Mouse (Mus musculus) hindbrain, embryonic 10.5 days (tissue): ENCODE measurements around the gene Ctu1. TPM values are rescaled to one million over a fixed set of nuclear protein-coding genes. Genes with fewer than 3 reads are reported as not detected.

Source experiments
- DNase-seq: peaks from one replicate; pipeline ENCODE4 v3.0.0-alpha.2; 2017; ENCODE audit warnings: low spot score
- H3K27ac ChIP-seq: fragments of 300-500 bp; sonication (generic); 2 replicates; pipeline ENCODE4 v1.5.1; 2016; ENCODE audit warnings: mild to moderate bottlenecking, moderate library complexity
- H3K27me3 ChIP-seq: fragments of 300-500 bp; sonication (generic); 2 replicates; pipeline ENCODE4 v1.6.1; 2016; ENCODE audit warnings: mild to moderate bottlenecking; ENCODE audit not compliant: poor library complexity, insufficient read depth, severe bottlenecking
- H3K36me3 ChIP-seq: fragments of 300-500 bp; sonication (generic); 2 replicates; pipeline ENCODE4 v1.6.1; 2016; ENCODE audit warnings: mild to moderate bottlenecking, moderate library complexity
- H3K4me1 ChIP-seq: fragments of 300-500 bp; sonication (generic); replicated peaks from 2 replicates; pipeline ENCODE4 v1.6.1; 2016; ENCODE audit warnings: mild to moderate bottlenecking
- H3K4me3 ChIP-seq: fragments of 300-500 bp; sonication (generic); 2 replicates; pipeline ENCODE4 v1.5.1; 2016; ENCODE audit warnings: mild to moderate bottlenecking, moderate library complexity
- H3K9me3 ChIP-seq: fragments of 300-500 bp; sonication (generic); 2 replicates; pipeline ENCODE4 v1.6.1; 2016; ENCODE audit warnings: mild to moderate bottlenecking, moderate library complexity
- WGBS: fragments of 180-500 bp; shearing (Covaris S2); methylation state at CpG from one replicate; pipeline ENCODE4 v1.1.7; 2016; 5-methylcytosine and 5-hydroxymethylcytosine counted together
- polyA plus RNA-seq: library from polyadenylated mRNA; unstranded; fragments of >200 nt; fragmentation: Nextera tagmentation; extraction: Ambion mirVana; gene quantifications from 2 replicates; pipeline ENCODE4 v1.2.1, GENCODE M21; 2016

Gene Ctu1
- polyA plus RNA-seq, 1 experiment from 2014 or later = 17.5 TPM

GRCm38 (mm10) chr7:43710031-43710430 lies 38.2 kb downstream of the Ctu1 start:
- Histone ChIP-seq H3K4me3 (no peak overlapping the region), H3K36me3 (no peaks in the 10 kb centered on the region), H3K27me3 (peaks cover 9% of the 10 kb centered on the region; the same call in 1 of the 2 replicates), H3K4me1 (peaks cover 14% of the 10 kb centered on the region), H3K27ac (no peak overlapping the region), H3K9me3 (no peaks in the 10 kb centered on the region)
- WGBS = 93% methylated on average over 3 of the region's 3 CpGs
- DNase-seq = no peak

- 71% methylated on average over 4 of the region's 4 CpGs for WGBS
- Histone ChIP-seq H3K4me3 (peak within 1 kb of the TSS; percentile 34), H3K27ac (no peak within 1 kb of the TSS), H3K4me1 (peaks cover 14% of the 10 kb centered on the region), H3K36me3 (no peaks in the 10 kb centered on the region), H3K27me3 (peaks cover 9% of the 10 kb centered on the region; the same call in 1 of the 2 replicates), H3K9me3 (no peaks in the 10 kb centered on the region)
- no peak for DNase-seq
Measured at GRCm38 (mm10) chr7:43712267-43712666, 40.5 kb downstream of the Ctu1 start, which contains the start of gene Klk13. Klk13 (plus strand) TSS chr7:43712567.

DNA sequence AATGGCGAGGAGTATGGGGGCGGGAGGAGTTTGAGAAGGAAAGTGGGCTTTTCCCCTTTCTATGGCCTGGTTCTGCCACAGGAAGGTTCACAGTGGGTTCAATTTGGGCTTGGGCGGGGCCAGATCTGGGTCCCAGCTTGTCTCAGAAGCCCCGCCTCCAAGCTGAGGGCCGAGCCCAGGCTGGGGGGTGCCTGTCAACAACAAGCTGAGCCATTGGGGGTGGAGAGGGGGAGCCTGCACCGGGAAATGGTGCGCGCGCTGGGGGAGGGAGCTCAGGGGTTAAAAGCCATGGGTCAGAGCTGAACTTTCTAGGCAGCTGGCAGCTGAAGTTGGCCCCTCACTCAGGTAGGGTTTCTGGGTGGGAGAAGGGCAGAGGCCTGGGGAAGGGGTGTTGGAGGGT lies 41.1 kb downstream of the Ctu1 start:
- H3K4me1 ChIP-seq = peaks cover 14% of the 10 kb centered on the region
- H3K27me3 ChIP-seq = peaks cover 9% of the 10 kb centered on the region; the same call in 1 of the 2 replicates
- peak overlapping the region; percentile 34 for H3K4me3 ChIP-seq
- H3K36me3 ChIP-seq = no peaks in the 10 kb centered on the region
- DNase-seq = peak; percentile 8
- no peaks in the 10 kb centered on the region for H3K9me3 ChIP-seq
- 7% methylated on average over 9 of the region's 9 CpGs for WGBS
- H3K27ac ChIP-seq = no peak overlapping the region

GRCm38 (mm10) chr7:43713741-43714351 lies 42.0 kb downstream of the Ctu1 start:
- Histone ChIP-seq H3K4me1 (peaks cover 14% of the 10 kb centered on the region), H3K4me3 (peak overlapping the region; percentile 34), H3K36me3 (no peaks in the 10 kb centered on the region), H3K27me3 (peaks cover 9% of the 10 kb centered on the region; the same call in 1 of the 2 replicates), H3K9me3 (no peaks in the 10 kb centered on the region), H3K27ac (no peak overlapping the region)
- peak; percentile 7 for DNase-seq
- WGBS = 9% methylated on average over 19 of the region's 19 CpGs

Other genes with a start within 250 kb of the Ctu1 start
- gene Lim2, start 244.3 kb upstream of the Ctu1 start, polyA plus RNA-seq = not detected in 2 replicates
- gene Nkg7, start 234.9 kb upstream of the Ctu1 start, polyA plus RNA-seq = not detected in 2 replicates
- gene Cldnd2, start 231.2 kb upstream of the Ctu1 start, polyA plus RNA-seq = not detected in 2 replicates
- gene Etfb, start 227.9 kb upstream of the Ctu1 start, polyA plus RNA-seq = 226 and 249 TPM in 2 replicates
- gene Gm45233, start 227.9 kb upstream of the Ctu1 start, polyA plus RNA-seq = 0.47 and 0.51 TPM in 2 replicates
- 1.5 and 3.8 TPM in 2 replicates for gene Vsig10l, start 208.9 kb upstream of the Ctu1 start, polyA plus RNA-seq
- gene Iglon5, start 181.9 kb upstream of the Ctu1 start, polyA plus RNA-seq = 0.80 and 2.2 TPM in 2 replicates
- not detected in 2 replicates for gene 4931406B18Rik, start 166.1 kb upstream of the Ctu1 start, polyA plus RNA-seq
- gene Cd33, start 127.6 kb upstream of the Ctu1 start, polyA plus RNA-seq = 0.61 and 1.2 TPM in 2 replicates
- gene Zfp658, start 109.8 kb upstream of the Ctu1 start, polyA plus RNA-seq = 5.4 and 6.1 TPM in 2 replicates
- gene Zfp719, start 92.4 kb upstream of the Ctu1 start, polyA plus RNA-seq = 12.7 and 15.7 TPM in 2 replicates
- 0.76 and 1.1 TPM in 2 replicates for gene Zfp819, start 64.8 kb upstream of the Ctu1 start, polyA plus RNA-seq
- gene Ceacam18, start 37.3 kb upstream of the Ctu1 start, polyA plus RNA-seq = not detected in 2 replicates
- gene Siglece, start 11.9 kb upstream of the Ctu1 start, polyA plus RNA-seq = 0.36 and 0.52 TPM in 2 replicates
- not detected in 2 replicates for gene Klk14, start 18.4 kb downstream of the Ctu1 start, polyA plus RNA-seq
- 0.24 and 0.31 TPM in 2 replicates for gene Klk13, start 40.6 kb downstream of the Ctu1 start, polyA plus RNA-seq
- not detected in 2 replicates for gene Klk12, start 96.9 kb downstream of the Ctu1 start, polyA plus RNA-seq
- not detected in 2 replicates for gene Klk11, start 102.6 kb downstream of the Ctu1 start, polyA plus RNA-seq
- gene Klk10, start 109.0 kb downstream of the Ctu1 start, polyA plus RNA-seq = 0.55 and 0.77 TPM in 2 replicates
- gene Klk9, start 119.9 kb downstream of the Ctu1 start, polyA plus RNA-seq = 0.13 TPM in 1 of 2 replicates, not detected in the other
- 12.1 and 13.2 TPM in 2 replicates for gene Klk8, start 125.6 kb downstream of the Ctu1 start, polyA plus RNA-seq
- gene Klk7, start 139.3 kb downstream of the Ctu1 start, polyA plus RNA-seq = 0.11 TPM in 1 of 2 replicates, not detected in the other
- gene Klk6, start 152.5 kb downstream of the Ctu1 start, polyA plus RNA-seq = not detected in 2 replicates
- 0.12 TPM in 1 of 2 replicates, not detected in the other for gene Klk5, start 170.0 kb downstream of the Ctu1 start, polyA plus RNA-seq
- gene Klk4, start 209.1 kb downstream of the Ctu1 start, polyA plus RNA-seq = 0.41 TPM in 1 of 2 replicates, not detected in the other